ENCODE assay signal across 8 mouse cellular contexts in genomic region chr7:102106700-102107141, GRCm38 (mm10). TPM values are rescaled to one million over a fixed set of nuclear protein-coding genes. Genes with fewer than 3 reads are reported as not detected.
A peak's percentile ranks its signal among the peaks of the same experiment; 100 is the strongest.
DNase-seq lines count a peak whose midpoint lies in the region; ATAC-seq lines count a peak whose summit lies in the region.

No protein-coding gene starts in this region.

- H3K27ac ChIP-seq in embryonic facial prominence, embryonic 11.5 days (replicated peaks; ENCODE audit: low read depth, low read length): no peak overlapping the region
- peak overlapping the region; percentile 64; the same call in 1 of the 2 replicates for H3K27ac ChIP-seq in hindbrain, embryonic 10.5 days
- no peak overlapping the region for H3K27ac ChIP-seq in midbrain, embryonic 11.5 days (ENCODE audit: low read depth, low read length)

- H3K36me3 ChIP-seq in embryonic facial prominence, embryonic 11.5 days (replicated peaks; ENCODE audit: control insufficient read depth, insufficient read depth, low read depth, low read length): no peaks in the 10 kb centered on the region
- no peaks in the 10 kb centered on the region for H3K36me3 ChIP-seq in hindbrain, embryonic 10.5 days
- no peaks in the 10 kb centered on the region for H3K36me3 ChIP-seq in midbrain, embryonic 11.5 days (ENCODE audit: control insufficient read depth, insufficient read depth, low read length)

- H3K27me3 ChIP-seq in embryonic facial prominence, embryonic 11.5 days (ENCODE audit: control insufficient read depth, insufficient read depth, low read length): no peaks in the 10 kb centered on the region
- H3K27me3 ChIP-seq in hindbrain, embryonic 10.5 days (ENCODE audit: insufficient read depth, poor library complexity, severe bottlenecking): peaks cover 4% of the 10 kb centered on the region
- H3K27me3 ChIP-seq in midbrain, embryonic 11.5 days (ENCODE audit: control insufficient read depth, insufficient read depth, low read length): no peaks in the 10 kb centered on the region; the same call in 1 of the 2 replicates

- peak overlapping the region; percentile 14; the same call in 1 of the 2 replicates for H3K4me3 ChIP-seq in embryonic facial prominence, embryonic 11.5 days (ENCODE audit: low read depth, low read length)
- peak overlapping the region; percentile 44 for H3K4me3 ChIP-seq in hindbrain, embryonic 10.5 days
- H3K4me3 ChIP-seq in midbrain, embryonic 11.5 days (ENCODE audit: low read depth, low read length): no peak overlapping the region; the same call in 1 of the 2 replicates

- peak; percentile 30 for DNase-seq in kidney, postnatal 10 days
- no peak for DNase-seq in kidney, adult 18-20 months
- DNase-seq in embryonic facial prominence, embryonic 11.5 days (ENCODE audit: low spot score): peak; percentile 17
- DNase-seq in hindbrain, embryonic 10.5 days (ENCODE audit: low spot score): peak; percentile 44
- peak; percentile 86 for DNase-seq in midbrain, embryonic 11.5 days (ENCODE audit: low spot score, missing footprints)
- peak; percentile 71 for DNase-seq in thymus, postnatal 25 days
- DNase-seq in left cerebral cortex, postnatal 14 days (ENCODE audit: low spot score in 2 of 2): no peak
- no peak for DNase-seq in cerebellum, adult 18-20 months

- intact Hi-C loops in left cerebral cortex, postnatal 14 days (cut with DNase I): no loop called here

- ATAC-seq in embryonic facial prominence, embryonic 11.5 days (replicated peaks; ENCODE audit: insufficient number of reproducible peaks, low FRiP score, low TSS enrichment, low read depth): 0 out of 2 replicates have a peak, but pooled peaks have one; percentile 12
- peak; percentile 25; the same call in 1 of the 2 replicates for ATAC-seq in midbrain, embryonic 11.5 days (ENCODE audit: low FRiP score)

- H3K9ac ChIP-seq in embryonic facial prominence, embryonic 11.5 days (replicated peaks; ENCODE audit: low read length): peak overlapping the region; percentile 45
- H3K9ac ChIP-seq in midbrain, embryonic 11.5 days (ENCODE audit: low read length): peak overlapping the region; percentile 49

- peak overlapping the region; percentile 49 for H3K4me2 ChIP-seq in embryonic facial prominence, embryonic 11.5 days (ENCODE audit: low read depth, low read length)
- H3K4me2 ChIP-seq in midbrain, embryonic 11.5 days: peak overlapping the region; percentile 45

- H3K4me1 ChIP-seq in embryonic facial prominence, embryonic 11.5 days (ENCODE audit: control insufficient read depth, insufficient read depth, low read length): no peaks in the 10 kb centered on the region; the same call in 1 of the 2 replicates
- peaks cover 31% of the 10 kb centered on the region for H3K4me1 ChIP-seq in hindbrain, embryonic 10.5 days (replicated peaks)
- H3K4me1 ChIP-seq in midbrain, embryonic 11.5 days (ENCODE audit: control insufficient read depth, insufficient read depth, low read length): peaks cover 5% of the 10 kb centered on the region

- 21% methylated on average over 23 of the region's 23 CpGs for WGBS in embryonic facial prominence, embryonic 11.5 days
- 16% methylated on average over 23 of the region's 23 CpGs for WGBS in hindbrain, embryonic 10.5 days
- 20% methylated on average over 23 of the region's 23 CpGs for WGBS in midbrain, embryonic 11.5 days

- H3K9me3 ChIP-seq in embryonic facial prominence, embryonic 11.5 days (replicated peaks; ENCODE audit: control insufficient read depth, low read length): no peaks in the 10 kb centered on the region
- H3K9me3 ChIP-seq in hindbrain, embryonic 10.5 days: no peaks in the 10 kb centered on the region
- H3K9me3 ChIP-seq in midbrain, embryonic 11.5 days (ENCODE audit: control insufficient read depth, low read length): no peaks in the 10 kb centered on the region

RNA-seq across cellular contexts. Expression of gene Art5, which starts 2.6 kb away (rescaled TPM):
- polyA plus RNA-seq in embryonic facial prominence, embryonic 11.5 days (2014; fragmentation: Nextera tagmentation; extraction: Ambion mirVana): 1.7 and 1.9 TPM in 2 replicates
- polyA plus RNA-seq in hindbrain, embryonic 10.5 days (2016; fragmentation: Nextera tagmentation; extraction: Ambion mirVana): 2.7 and 5.7 TPM in 2 replicates
- 0.70 and 0.81 TPM in 2 replicates for polyA plus RNA-seq in midbrain, embryonic 11.5 days (2014; fragmentation: Nextera tagmentation; extraction: Ambion mirVana)
- total RNA-seq in left cerebral cortex, postnatal 14 days (2021): not detected

RNA-seq across cellular contexts. Expression of gene Art1, which starts 5.2 kb away (rescaled TPM):
- polyA plus RNA-seq in embryonic facial prominence, embryonic 11.5 days (2014; fragmentation: Nextera tagmentation; extraction: Ambion mirVana): 0.96 and 1.1 TPM in 2 replicates
- polyA plus RNA-seq in hindbrain, embryonic 10.5 days (2016; fragmentation: Nextera tagmentation; extraction: Ambion mirVana): 0.78 and 1.7 TPM in 2 replicates
- 0.49 and 0.70 TPM in 2 replicates for polyA plus RNA-seq in midbrain, embryonic 11.5 days (2014; fragmentation: Nextera tagmentation; extraction: Ambion mirVana)
- total RNA-seq in left cerebral cortex, postnatal 14 days (2021): not detected

RNA-seq across cellular contexts. Expression of gene Chrna10, which starts 9.9 kb away (rescaled TPM):
- not detected in 2 replicates for polyA plus RNA-seq in embryonic facial prominence, embryonic 11.5 days (2014; fragmentation: Nextera tagmentation; extraction: Ambion mirVana)
- polyA plus RNA-seq in hindbrain, embryonic 10.5 days (2016; fragmentation: Nextera tagmentation; extraction: Ambion mirVana): not detected in 2 replicates
- polyA plus RNA-seq in midbrain, embryonic 11.5 days (2014; fragmentation: Nextera tagmentation; extraction: Ambion mirVana): not detected in 2 replicates
- total RNA-seq in left cerebral cortex, postnatal 14 days (2021): under 1 TPM; 0.18 to 0.55 TPM

RNA-seq across cellular contexts. Expression of gene Trpc2, which starts 23.8 kb away (rescaled TPM):
- not detected in 2 replicates for polyA plus RNA-seq in embryonic facial prominence, embryonic 11.5 days (2014; fragmentation: Nextera tagmentation; extraction: Ambion mirVana)
- not detected in 2 replicates for polyA plus RNA-seq in hindbrain, embryonic 10.5 days (2016; fragmentation: Nextera tagmentation; extraction: Ambion mirVana)
- polyA plus RNA-seq in midbrain, embryonic 11.5 days (2014; fragmentation: Nextera tagmentation; extraction: Ambion mirVana): not detected in 2 replicates
- under 1 TPM; 0.74 to 0.77 TPM for total RNA-seq in left cerebral cortex, postnatal 14 days (2021)

RNA-seq across cellular contexts. Expression of gene Xntrpc, which starts 41.2 kb away (rescaled TPM):
- polyA plus RNA-seq in embryonic facial prominence, embryonic 11.5 days (2014; fragmentation: Nextera tagmentation; extraction: Ambion mirVana): 1.4 and 1.9 TPM in 2 replicates
- 2.0 and 2.2 TPM in 2 replicates for polyA plus RNA-seq in hindbrain, embryonic 10.5 days (2016; fragmentation: Nextera tagmentation; extraction: Ambion mirVana)
- polyA plus RNA-seq in midbrain, embryonic 11.5 days (2014; fragmentation: Nextera tagmentation; extraction: Ambion mirVana): 1.2 TPM in 2 replicates
- total RNA-seq in left cerebral cortex, postnatal 14 days (2021): 1 to 10 TPM; 1.4 to 1.8 TPM

Comparison
In these comparisons a context has a peak if more than half of its experiments do, and no peak if none do; other contexts are left out.
1. DNase-seq: peak in kidney, postnatal 10 days (single experiment), embryonic facial prominence, embryonic 11.5 days (single experiment), hindbrain, embryonic 10.5 days (single experiment), midbrain, embryonic 11.5 days (single experiment) and thymus, postnatal 25 days (single experiment); none in kidney, adult 18-20 months (single experiment), left cerebral cortex, postnatal 14 days (0 of 2) and cerebellum, adult 18-20 months (0 of 2).